Mouse (Mus musculus) olfactory bulb, adult 2 months (tissue): ENCODE measurements around the gene Dock6.

Experiments
- CTCF ChIP-seq: fragments of 200-500 bp; IDR thresholded peaks from 2 replicates; pipeline ENCODE4 v1.5.1; 2012; ENCODE audit warnings: low read depth, mild to moderate bottlenecking, low read length, moderate library complexity; ENCODE audit not compliant: insufficient read depth
- POLR2A ChIP-seq: fragments of 200-500 bp; IDR thresholded peaks from 2 replicates; pipeline ENCODE4 v1.6.1; 2012; ENCODE audit warnings: mild to moderate bottlenecking, low read depth, low read length, moderate library complexity; ENCODE audit not compliant: insufficient read depth

- TF ChIP-seq CTCF (no peak), POLR2A (no peak)
Measured at GRCm38 (mm10) chr9:21841340-21841739, 11.1 kb downstream of the Dock6 start.
